Mouse (Mus musculus) kidney, adult 9 months (tissue): Measurements from ENCODE around the gene Stn1.
A peak's percentile ranks its signal among the peaks of the same experiment; 100 is the strongest.

ENCODE experiments used
- DNase-seq: peaks from one replicate; pipeline ENCODE4 v3.0.0; 2022

Stn1 gene

DNA sequence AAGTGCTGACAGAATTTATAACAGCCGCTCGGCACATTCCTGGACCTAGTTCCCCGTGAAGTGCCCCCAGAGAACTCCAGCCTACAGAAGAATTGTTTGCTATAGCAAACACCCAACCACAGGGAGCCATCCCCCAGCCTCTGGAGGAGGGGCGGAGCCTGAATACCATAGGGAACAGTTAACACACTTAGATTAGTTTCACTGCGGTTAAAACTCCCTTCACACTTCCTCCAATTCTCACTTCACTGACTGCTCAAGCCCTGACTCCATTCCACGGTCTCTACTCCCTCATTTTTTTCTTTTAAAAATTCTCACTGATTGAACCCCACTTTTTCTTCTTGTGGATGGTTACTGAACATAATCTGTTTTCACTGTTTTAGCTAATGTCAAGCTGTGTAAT is 1.5 kb upstream of the Stn1 start:
- DNase-seq, result no peak

DNA sequence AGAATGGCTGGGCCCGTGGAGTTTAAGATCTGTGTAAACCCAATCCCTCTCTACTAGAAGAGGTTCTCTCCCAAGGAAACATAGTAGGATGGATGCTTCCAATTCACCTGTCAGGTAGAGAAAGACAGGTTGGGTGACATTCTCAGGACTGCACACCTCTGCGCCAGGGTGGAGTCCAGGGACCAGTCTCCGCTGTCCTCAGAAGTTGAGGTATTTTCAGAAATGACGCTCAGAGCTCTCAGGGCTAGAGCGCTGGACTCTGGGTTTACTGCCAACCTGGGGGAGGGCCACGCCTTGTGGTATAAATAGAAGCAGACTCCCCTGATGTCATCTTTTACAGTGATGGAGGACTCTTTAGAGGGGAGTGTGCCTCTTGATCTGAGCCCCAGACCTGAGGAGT is 572 bp upstream of the Stn1 start:
- no peak for DNase-seq

DNA sequence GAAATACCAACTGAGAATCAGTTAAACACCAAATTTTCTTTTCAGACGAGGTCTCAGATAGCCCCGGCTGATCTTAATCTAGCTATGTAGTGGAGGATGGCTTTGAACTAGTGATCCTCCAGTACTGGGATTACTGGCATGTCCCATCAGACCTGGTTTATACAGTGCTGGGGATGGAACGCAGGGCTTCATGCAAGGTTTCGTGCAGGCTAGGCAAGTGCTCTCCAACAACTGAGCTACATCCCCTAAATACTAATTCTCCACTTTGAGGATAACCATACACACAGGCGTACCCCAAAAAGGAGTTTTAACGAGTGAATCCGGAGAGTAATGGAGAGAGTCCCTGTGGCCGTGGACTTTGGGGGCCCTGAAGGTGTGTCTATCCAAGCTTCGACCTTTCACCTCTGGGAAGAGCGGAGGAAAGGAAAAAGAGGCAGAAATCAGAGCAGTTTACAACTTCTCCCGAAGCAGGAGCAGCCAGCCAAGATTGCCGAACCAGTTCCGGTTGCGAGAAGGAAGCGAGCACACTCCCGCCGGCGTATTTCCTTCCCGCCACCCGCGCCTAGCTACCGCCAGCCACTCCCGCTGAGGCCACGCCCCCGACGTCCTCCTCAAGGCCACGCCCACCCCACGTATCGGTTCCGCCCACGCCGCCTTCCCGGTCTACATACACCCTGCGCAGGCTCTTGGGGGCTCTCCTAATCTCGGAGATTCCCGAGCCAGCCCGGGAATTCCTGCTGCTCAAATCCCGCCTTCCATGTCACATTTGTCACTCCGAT is 597 bp downstream of the Stn1 start:
- peak; percentile 98 for DNase-seq

DNA sequence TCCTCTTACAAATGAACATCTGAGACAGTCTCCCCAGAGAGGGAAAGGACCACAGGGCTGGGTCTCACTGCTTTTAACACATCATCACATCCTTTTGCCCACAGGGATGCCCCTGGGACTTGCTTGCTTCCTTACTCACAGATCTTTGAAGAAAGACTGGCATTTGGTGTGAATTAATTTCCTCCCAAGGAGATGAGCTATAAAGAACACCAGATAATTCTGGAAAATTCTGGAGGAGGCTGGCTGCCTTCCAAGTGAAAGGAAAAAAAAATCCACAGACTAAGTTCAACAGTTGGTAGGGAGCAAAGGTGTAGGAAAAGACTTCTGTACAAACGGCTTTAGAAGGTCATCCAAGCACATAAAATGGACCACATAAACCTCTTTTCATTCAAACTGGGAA is 3.2 kb downstream of the Stn1 start:
- peak; percentile 44 for DNase-seq

DNA sequence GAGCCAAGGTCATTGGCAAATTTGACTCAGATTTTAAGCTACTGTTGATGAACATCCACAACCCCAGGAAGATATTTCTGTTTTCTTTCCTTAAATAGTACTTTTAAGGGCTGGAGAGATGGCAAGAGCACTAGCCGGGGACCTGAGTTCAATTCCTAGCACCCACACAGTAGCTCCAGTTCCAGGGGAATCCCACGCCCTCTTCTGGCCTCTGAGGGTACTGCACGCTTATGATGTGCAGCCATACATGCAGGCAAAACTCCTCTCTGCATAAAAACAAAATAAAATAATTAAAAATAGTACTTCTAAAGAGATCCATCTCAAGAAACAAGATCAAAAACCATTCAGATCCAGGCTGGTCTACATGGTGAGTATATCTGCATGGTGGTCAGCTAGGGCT is 4.9 kb downstream of the Stn1 start:
- DNase-seq, result no peak

DNA sequence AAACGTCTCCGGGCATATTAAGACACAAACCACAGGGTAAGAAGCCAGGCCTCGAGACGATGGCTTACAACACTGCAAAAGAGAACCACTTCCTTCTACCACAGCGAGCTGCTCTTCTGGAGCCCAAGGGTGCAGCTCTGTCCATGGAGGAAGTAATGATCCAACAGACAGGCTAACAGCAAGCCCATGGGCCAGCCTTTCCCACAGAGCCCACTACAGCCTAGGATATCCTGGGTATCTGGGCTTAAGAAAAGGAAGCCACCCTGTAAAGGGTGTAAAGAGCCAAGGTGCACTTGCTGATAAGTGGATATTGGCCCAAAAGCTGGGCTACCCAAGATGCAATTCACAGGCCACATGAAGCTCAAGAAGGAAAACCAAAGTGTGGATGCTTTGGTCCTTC is 6.0 kb downstream of the Stn1 start:
- DNase-seq, result no peak

DNA sequence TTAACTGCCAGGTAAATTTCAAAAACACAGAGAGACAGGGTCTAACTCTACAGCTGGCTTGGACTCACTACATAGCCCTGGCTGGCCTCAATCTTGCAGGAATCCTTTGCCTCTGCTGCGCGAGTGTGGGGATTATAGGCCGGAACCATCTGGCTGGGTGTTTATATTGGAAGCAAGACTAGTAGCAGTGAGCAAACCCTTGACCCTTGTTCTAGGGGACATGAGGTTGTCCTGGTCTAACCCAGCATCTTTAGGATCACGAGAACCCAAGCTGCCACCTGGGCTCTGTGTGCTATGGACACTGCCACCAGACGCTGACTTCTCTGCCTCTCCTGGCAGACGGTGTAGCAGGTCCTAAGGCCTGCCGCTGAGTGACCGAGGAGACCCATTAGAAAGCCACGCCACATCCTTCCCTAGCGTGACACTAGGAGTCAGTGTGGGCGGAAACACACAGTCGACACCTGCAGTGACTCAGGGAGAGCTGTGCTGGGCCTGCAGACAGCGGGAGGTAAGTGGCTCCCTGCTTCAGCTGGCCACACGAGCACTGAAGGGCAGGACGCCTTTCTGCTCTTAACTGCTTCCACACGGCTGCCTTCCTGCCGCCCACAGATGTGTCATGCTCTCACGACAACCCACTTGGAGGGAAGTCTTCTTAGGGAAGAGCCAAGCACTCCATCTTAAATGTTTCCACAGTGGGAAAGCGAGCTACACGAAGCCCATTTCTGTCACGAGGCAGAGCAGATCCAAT is 10.9 kb downstream of the Stn1 start:
- DNase-seq, result peak; percentile 31

DNA sequence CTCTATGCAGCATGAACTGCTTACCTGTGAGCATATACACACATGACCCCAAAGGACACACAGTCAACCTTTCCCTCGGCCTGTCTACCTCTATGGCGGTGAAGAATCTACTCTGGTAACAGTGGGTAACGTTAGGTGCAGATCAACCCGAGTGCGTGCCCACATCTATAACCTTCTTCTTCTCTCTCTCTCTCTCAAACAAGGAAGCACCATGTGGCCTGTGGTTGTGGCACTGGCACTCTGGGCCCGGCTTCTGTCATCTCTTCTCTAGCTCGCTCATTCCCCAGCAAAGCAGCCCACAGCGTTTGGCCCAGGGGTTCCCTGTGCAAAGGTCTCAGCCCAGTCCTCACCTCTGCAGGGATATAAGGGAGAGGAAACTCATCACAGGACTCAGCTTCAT is 12.4 kb downstream of the Stn1 start:
- DNase-seq, result no peak

DNA sequence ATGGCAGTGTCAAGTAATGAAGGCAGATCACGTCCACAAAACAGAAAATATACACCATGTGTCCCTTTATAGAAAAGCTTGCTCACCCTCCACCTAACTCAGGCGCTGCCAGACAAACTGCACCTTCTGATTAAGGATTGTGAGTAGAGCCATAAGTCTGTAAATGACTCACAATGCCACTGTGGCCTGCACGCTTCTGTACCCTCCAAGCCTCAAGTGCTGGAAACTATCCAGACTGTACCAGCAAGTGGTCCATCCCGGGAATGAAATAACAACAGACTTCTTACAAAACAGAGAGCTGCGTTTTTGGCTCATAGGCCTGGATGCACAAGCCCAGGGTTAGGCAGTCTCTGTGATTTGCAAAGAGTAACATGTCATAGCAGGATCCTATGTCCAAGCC is 15.9 kb downstream of the Stn1 start:
- DNase-seq, result no peak

DNA sequence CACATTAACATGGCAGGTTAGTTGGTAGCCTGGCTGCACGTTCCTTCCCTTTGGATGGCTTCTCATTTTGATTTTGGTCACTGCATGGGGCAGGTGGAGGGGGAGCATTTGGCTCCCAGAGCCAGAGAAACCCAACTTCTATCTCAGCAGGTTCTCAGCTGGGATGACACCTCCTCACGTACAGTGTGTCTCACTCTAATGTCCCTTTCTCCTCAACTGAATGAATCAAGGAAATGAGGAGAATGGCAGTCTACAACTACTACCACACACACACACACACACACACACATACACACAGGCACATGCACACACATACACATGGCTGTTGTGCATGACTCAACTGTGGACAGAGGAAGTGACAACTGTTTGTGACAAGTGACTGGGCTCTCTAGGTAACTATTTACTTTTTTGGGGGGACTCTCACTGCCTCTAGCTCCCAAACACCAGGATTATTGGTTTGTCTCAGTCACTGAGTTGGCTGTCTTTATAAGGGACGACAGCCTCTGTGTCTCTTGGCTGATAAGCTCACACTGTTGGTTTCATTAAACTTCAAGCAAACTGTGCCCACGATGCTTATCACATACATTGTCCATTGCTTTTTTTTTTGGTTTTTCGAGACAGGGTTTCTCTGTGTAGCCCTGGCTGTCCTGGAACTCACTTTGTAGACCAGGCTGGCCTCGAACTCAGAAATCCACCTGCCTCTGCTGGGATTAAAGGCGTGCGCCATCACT is 18.0 kb downstream of the Stn1 start:
- no peak for DNase-seq

DNA sequence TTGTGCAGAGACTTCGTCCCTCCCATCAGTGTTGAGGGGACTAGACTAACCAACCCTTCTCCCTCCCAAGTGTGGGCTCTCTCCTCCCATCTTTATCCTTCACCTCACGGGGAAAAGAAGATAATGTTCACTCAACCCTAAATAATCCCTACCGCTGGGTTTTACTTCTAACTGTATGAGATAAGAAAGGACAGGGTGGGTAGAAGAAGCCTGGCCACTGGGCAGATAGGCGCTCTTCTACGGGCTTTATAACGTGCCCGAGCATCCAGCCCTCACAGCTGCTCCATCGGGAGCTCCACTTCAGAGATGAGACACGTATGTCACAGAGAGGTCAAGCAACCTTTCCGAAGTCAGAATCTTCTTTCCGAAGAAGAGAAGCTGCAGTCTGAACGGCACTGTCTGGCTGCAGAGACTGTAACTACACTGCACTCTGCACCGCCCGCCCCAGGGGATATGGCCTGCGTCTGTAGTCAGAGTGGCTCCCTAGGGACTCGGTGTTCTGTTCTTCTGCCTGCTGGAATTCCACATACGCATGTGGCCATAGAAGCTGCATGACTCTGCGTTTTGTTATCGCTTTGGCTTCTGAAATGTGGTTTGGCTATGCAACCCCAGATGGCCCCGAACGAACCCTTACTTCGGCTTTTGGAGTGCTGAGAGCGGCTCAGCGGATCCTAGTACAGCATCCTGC is 18.7 kb downstream of the Stn1 start:
- DNase-seq, result peak; percentile 58

DNA sequence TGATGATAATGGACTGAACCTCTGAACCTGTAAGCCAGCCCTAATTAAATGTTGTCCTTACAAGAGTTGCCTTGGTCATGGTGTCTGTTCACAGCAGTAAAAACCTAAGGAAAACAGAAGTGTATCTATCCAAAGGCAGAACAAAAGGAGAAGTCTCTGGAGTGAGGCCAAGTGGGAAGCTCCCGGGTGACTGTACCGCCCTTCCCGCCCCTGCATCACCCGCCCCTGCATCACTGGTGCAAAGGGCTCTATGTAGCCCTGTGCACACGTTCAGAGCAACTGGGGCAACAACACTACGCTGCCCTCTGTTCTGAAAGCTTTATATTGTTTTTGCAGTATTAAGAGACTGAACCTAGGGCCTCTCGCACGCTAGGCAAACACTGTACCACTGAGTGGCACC is 19.7 kb downstream of the Stn1 start:
- no peak for DNase-seq

DNA sequence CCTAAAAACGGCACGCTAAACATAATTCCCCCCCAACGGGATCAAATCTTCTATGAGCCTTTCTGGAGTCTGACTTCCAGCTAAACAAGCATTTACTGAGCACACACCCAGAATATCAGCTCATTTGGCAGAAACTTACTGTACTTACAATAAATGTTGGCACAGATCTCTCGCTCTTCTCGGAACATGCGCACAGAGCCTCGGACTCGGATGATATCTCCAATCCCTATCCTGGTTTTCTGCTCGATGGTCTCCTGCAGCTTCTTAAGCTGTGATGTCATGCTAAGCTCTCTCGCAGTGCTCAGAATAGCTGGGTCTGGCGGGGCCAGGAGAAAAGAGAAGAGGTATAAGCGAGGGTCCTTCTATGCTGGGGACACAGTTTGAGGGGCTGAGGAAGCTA is 20.4 kb downstream of the Stn1 start:
- DNase-seq, result no peak

DNA sequence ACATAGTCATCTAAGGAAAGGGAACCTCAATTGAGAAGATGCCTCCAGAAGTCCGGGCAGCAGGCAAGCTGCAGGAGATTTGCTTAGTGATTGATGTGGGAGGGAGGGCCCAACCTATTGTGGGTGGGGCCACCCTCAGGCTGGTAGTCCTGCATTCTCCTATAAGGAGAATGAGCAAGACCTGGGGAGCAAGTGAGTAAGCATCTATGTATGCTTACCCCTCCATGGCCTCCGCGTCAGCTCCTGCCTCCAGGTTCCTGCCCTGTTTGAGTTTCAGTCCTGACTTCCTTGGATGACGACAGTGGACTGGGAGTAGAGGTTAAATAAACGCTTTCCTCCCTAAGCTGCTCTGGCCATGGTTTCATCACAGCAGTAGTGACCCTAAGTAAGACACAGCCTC is 22.2 kb downstream of the Stn1 start:
- no peak for DNase-seq

DNA sequence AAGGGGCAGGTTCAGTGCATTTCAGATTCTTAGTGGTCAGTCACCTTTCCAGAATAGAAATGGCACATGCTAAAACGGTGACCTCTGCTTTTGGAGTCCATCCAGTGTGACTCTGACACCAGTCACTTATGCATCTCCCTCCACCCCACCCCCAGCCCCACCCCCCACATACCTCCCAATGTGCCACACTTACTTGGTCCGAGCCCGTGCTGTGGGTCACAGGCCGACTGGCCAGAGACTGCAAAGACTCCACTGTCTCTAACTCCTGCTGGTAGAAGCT is 23.7 kb downstream of the Stn1 start:
- DNase-seq, result no peak

DNA sequence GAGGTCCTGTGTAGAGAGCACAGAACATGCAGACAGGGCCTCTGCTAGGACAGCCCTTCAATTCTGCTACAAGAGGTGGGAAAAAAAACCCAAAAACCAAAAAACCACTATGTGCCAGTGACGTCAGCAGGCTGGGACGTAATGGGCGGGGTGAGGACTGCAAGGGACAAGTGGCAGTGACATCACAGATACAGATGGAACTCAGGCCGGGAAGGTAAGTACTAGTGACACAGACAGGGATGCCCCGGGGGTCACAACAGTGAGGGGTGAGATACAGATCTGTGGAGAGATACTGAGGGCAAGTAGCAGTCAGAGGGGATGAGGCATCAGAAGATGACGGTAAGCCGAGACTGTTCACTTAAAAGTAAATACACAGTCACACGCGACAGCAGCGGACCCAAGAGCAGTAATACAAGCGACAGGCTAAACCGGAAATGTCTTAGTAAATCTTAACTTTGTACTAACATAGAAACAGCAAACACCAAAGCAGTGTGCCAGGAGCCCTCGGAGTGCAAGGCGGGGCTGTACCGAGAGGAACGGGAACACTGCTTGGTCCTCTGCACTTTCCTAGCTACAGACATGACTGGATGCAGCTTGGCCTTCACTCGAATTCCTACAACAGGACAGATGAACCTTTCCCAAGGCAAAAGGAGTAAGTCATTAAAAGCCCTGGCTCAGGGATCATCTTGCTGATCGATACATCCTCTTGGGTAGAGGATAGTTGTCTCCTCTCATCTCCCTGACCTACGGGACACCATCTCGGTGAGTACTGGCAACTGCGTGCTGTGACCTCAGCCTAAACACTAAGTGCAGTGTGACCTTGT is 24.3 kb downstream of the Stn1 start:
- peak; percentile 49 for DNase-seq

DNA sequence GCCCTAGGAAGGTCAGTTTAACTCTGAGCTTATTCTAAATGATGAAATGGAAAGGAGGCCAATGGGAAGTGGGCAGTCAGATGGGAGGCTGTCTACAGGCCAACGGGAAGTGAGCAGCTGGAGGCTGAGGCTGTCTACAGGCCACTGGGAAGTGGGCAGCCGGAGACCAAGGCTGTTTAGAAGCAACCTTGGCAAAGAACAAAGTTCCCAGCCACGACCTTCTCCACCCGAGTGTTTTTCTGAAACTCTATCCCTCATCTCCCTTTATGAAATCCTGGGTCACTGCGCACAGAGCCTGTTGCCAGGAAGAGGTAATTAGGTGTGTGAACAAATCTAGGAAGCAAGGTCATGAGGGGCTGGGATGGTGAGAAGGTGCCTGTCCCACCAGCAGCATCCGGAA is 25.3 kb downstream of the Stn1 start:
- DNase-seq, result no peak

DNA sequence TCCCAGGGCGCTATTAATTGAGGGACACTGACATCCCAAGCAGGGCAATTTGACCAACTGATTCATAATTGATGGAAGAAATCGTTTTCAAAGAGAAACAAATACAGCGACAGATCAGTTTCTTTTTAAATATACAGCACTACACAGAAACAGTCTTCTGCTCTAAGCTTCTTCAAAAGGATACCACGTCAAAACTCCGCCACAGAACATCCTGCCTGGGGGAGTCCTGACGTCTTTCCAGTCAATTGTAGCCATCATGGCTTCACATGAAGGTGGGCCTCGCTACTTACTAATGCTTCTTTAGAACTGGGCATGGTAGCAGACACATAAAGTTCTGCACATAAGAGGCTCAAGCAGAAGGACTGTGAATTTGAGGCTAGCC is 26.0 kb downstream of the Stn1 start:
- no peak for DNase-seq

DNA sequence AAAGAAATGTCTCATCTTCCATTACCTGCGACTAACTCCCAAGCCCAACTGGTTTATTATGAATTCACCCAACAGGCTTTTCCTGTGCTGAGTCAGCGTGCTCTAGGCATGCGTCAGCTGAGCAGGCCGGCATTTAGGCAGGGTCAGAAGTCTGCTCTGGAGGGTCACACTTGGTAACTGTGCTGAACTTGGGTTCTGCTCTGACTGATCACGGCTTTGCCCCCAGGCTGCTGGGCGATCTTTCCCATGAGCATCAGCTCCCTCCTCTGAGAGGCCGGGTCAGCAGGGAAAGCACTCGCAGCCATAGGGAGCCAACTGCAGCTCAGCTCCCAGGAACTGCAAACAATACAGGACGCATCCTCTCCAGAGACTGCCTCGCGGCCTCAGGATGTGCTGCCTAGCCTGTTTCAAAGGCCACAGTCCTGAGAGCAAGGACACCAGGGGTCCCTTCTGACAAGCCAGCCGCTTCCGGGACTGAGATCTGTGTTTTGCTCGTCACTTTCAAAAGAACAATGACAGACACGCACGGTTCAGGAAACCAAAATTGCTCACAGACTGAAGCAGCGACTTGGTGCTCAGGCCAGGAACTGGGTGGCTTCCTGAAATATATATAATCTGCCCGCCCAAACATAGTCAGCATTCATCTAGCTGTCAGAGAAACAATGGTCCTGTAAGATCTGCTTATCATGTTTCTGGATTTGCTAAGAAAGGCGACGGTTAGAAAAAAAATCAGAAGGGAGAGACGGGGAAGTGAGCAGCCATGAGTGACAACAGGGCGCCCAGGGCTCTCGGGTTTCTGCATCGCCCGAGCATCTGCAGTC is 26.6 kb downstream of the Stn1 start:
- DNase-seq, result peak; percentile 57

DNA sequence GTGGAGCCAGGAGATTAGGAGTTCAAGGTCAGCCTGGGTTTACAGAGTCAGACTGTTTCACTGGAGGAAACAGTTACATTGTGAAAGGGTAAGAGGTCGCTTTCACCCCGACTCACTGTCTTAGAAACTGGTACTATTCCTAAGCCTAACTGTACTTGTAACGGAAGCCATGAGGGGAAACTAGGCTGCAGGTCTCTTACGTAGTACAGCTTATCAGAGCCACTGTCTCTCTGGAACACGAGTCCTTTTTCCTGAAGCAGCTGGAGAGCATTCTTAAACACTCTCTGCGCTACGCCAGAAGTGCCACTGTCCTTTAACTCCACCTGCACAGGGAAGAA is 27.2 kb downstream of the Stn1 start:
- DNase-seq, result no peak

DNA sequence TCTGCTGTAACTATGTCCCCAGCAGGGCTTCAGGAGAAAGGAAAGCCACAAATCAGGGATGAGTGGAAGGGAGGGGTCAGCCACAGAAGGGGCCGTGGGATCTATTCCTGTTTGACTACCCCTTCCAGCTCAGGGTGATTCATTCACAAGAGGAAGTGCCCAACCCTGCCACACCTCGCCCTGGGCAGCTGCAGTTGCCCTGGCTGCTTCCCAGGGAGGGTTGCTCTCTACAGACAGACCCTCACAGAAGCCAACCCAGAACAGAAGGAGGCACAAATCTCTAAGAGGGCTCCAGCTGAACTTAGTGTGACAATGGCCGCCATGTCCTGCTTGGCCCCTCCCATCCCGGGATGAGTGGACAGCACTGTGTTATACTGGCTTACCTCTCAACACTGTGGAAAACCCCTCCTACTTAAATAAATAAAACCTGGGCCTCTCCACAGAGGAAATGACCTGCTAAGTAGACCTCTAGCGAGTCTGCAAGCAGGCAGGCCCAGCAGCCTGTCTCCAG is 28.5 kb downstream of the Stn1 start:
- no peak for DNase-seq

DNA sequence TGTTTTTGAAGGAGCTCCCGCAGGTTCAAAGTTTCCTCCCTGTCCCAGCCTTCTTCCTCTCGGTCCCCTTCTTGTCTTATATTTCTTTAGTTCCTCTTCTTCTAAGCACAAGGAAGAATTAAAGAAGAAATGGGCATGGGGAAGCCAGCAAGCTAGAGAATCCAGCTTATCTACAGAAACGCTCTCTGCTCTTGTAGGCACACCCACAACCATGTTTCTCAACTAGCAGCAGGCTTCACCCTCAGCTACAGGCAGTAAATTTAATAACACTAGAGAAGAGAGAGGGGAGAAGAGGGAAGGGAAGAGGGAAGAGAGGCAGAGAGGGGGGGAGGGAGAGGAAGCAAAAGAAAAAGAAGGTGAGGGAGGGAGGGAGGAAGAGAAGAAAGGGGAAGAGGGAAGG is 29.1 kb downstream of the Stn1 start:
- no peak for DNase-seq
